Mouse (Mus musculus): ENCODE results near the gene Hyal2.

DNA sequence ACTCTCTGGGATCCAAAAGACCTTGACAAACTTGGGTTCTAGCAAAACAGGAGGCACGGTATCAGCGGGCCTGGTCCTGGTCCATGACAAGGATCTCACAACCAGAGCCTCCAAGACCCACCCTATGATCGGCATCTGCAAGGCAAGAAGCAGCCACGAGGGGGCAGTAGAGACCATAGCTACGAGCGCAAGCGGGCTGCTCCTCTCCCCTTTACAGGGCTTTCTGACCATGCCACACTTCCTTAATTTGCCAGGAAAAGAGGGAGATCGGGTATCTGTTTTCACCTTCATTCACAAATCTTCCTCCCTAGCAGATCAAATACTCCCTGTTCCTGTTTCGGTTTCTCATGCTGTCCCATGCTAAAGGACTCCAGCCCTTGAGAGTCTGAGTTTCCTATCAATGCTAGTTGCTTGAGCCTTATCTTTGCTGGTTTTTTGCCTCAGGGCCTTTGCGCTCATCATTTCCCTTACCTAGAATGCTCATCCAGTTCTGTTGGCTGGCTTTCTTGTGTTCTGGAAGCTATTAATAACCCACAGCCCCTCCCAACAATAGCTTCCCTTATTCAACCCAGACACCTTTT is 34.4 kb downstream of the Hyal2 start:
- TF ChIP-seq CTCF (IDR thresholded peaks at IDR 0.05; ENCODE audit: extremely low read depth, insufficient read depth, low read length): peak; percentile 96
- TF ChIP-seq POLR2A (IDR thresholded peaks at IDR 0.05; ENCODE audit: extremely low read depth, insufficient read depth, low read length): no peak
